9 mouse cellular contexts compared by ENCODE assay signal in the genomic region with DNA sequence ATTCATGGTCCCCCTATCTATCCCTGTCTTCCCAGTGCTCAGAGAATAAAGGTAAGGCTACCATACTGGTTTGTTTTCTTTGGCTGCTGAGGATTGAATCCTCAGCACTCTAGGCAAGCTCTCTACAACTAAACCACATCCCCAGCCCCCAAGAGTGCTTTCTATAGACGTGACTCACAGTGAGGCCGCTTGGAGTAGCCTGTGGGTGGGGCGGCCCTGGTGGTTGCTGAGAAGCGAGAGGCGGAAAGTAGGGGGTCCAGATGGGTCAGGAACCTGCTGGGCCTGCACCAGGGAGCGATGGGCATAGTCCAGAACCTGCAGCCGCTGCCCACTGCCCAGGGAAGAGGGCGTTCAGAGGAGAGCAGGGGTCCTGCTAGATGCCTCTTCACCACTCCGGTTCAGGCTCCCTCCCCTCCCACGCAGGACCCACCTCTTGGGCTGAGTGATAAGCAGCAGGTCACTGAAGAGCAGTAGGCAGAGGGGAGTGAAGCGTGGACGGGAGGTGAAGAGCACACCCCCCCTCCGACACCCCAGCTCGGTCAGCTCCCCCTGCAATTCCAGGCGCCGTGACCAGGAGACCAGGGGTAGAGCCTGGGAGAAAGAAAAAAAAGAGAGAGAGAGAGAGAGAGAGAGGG. TPM values are rescaled to one million over a fixed set of nuclear protein-coding genes. Genes with fewer than 3 reads are reported as not detected.
DNase-seq lines count a peak whose midpoint lies in the region; ATAC-seq and TF ChIP-seq lines count a peak whose summit lies in the region.
"Had no signal": no experiment of that assay in that cellular context is flagged by ENCODE, and none has a peak within 500 bp of the region (broad histone marks: within the 10 kb centered on the region; RNA-seq: fewer than 3 reads in every experiment).

No protein-coding gene starts in this region.

- peaks cover 22% of the 10 kb centered on the region for H3K27me3 ChIP-seq in heart, embryonic 13.5 days (replicated peaks)
- H3K27me3 ChIP-seq in heart, adult 2 months (ENCODE audit: control insufficient read depth, insufficient read depth, low read length): no peaks in the 10 kb centered on the region; the same call in 1 of the 2 replicates
- H3K27me3 ChIP-seq in hindbrain, embryonic 11.5 days (ENCODE audit: control insufficient read depth, insufficient read depth, low read length): peaks cover 12% of the 10 kb centered on the region
- H3K27me3 ChIP-seq in midbrain, embryonic 16.5 days (ENCODE audit: control insufficient read depth, insufficient read depth, low read depth, low read length): no peaks in the 10 kb centered on the region

- peak overlapping the region; percentile 65; the same call in 1 of the 2 replicates for H3K9ac ChIP-seq in heart, embryonic 13.5 days
- H3K9ac ChIP-seq in heart, adult 2 months (ENCODE audit: low read depth, low read length): no peak overlapping the region
- H3K9ac ChIP-seq in hindbrain, embryonic 11.5 days (ENCODE audit: low read depth, low read length): no peak overlapping the region
- H3K9ac ChIP-seq in midbrain, embryonic 16.5 days (ENCODE audit: low read depth, low read length): peak overlapping the region; percentile 70

- H3K79me2 ChIP-seq in heart, adult 2 months (replicated peaks; ENCODE audit: control insufficient read depth, insufficient read depth, low read length): no peaks in the 10 kb centered on the region

- no peaks in the 10 kb centered on the region for H3K9me3 ChIP-seq in heart, embryonic 13.5 days
- no peaks in the 10 kb centered on the region for H3K9me3 ChIP-seq in hindbrain, embryonic 11.5 days (ENCODE audit: control insufficient read depth, low read length)
- no peaks in the 10 kb centered on the region for H3K9me3 ChIP-seq in midbrain, embryonic 16.5 days (replicated peaks; ENCODE audit: control insufficient read depth, low read length, poor library complexity, severe bottlenecking)

- H3K27ac ChIP-seq in heart, embryonic 13.5 days (replicated peaks): no peak overlapping the region
- no peak overlapping the region for H3K27ac ChIP-seq in heart, adult 2 months
- no peak overlapping the region for H3K27ac ChIP-seq in hindbrain, embryonic 11.5 days (ENCODE audit: low read depth, low read length)
- H3K27ac ChIP-seq in midbrain, embryonic 16.5 days (ENCODE audit: low read length): peak overlapping the region; percentile 90

- no peak for ATAC-seq in heart, embryonic 13.5 days (ENCODE audit: extremely low read depth, insufficient number of reproducible peaks, low FRiP score, low TSS enrichment)
- no peak for ATAC-seq in hindbrain, embryonic 11.5 days (ENCODE audit: low FRiP score)
- peak; percentile 69 for ATAC-seq in midbrain, embryonic 16.5 days

- H3K36me3 ChIP-seq in heart, embryonic 13.5 days: peaks cover 9% of the 10 kb centered on the region; the same call in 1 of the 2 replicates
- peaks cover 1% of the 10 kb centered on the region; the same call in 1 of the 2 replicates for H3K36me3 ChIP-seq in heart, adult 2 months (ENCODE audit: control insufficient read depth, insufficient read depth, low read length)
- no peaks in the 10 kb centered on the region for H3K36me3 ChIP-seq in hindbrain, embryonic 11.5 days (ENCODE audit: control insufficient read depth, insufficient read depth, low read length)
- 0 out of 2 replicates have a peak, but pooled peaks cover 4% of the 10 kb centered on the region for H3K36me3 ChIP-seq in midbrain, embryonic 16.5 days (ENCODE audit: control insufficient read depth, insufficient read depth, low read length)

- intact Hi-C loops in heart, adult 2 months (cut with DNase I): no loop called here

- H3K4me3 ChIP-seq in heart, embryonic 13.5 days: peak overlapping the region; percentile 39
- H3K4me3 ChIP-seq in heart, adult 2 months: no peak overlapping the region
- H3K4me3 ChIP-seq in hindbrain, embryonic 11.5 days (ENCODE audit: low read depth, low read length): peak overlapping the region; percentile 13; the same call in 1 of the 2 replicates
- H3K4me3 ChIP-seq in midbrain, embryonic 16.5 days (ENCODE audit: low read depth, low read length): peak overlapping the region; percentile 49

- TF ChIP-seq EP300 in heart, adult 2 months (IDR thresholded peaks at IDR 0.05; ENCODE audit: insufficient read depth, low read depth, low read length): no peak

- H3K4me1 ChIP-seq in heart, embryonic 13.5 days: peaks cover 11% of the 10 kb centered on the region
- H3K4me1 ChIP-seq in heart, adult 2 months (ENCODE audit: control insufficient read depth, insufficient read depth, low read length): peaks cover under 1% of the 10 kb centered on the region
- H3K4me1 ChIP-seq in hindbrain, embryonic 11.5 days (replicated peaks; ENCODE audit: control insufficient read depth, insufficient read depth, low read length): no peaks in the 10 kb centered on the region
- H3K4me1 ChIP-seq in midbrain, embryonic 16.5 days (ENCODE audit: control insufficient read depth, insufficient read depth, low read length): peaks cover 10% of the 10 kb centered on the region

- 19% methylated on average over 16 of the region's 16 CpGs for WGBS in heart, embryonic 13.5 days
- 49% methylated on average over 16 of the region's 16 CpGs for WGBS in heart, adult 2 months
- 10% methylated on average over 13 of the region's 16 CpGs for WGBS in hindbrain, embryonic 11.5 days
- WGBS in midbrain, embryonic 16.5 days: 5% methylated on average over 14 of the region's 16 CpGs

- DNase-seq in heart, adult 2 months: no peak
- peak; percentile 93 for DNase-seq in NIH3T3 (ENCODE audit: low read depth)
- DNase-seq in hindbrain, embryonic 11.5 days (ENCODE audit: low spot score): no peak
- no peak for DNase-seq in thymus, postnatal 36 days
- DNase-seq in embryo, embryonic 10 days (ENCODE audit: low spot score): no peak
- DNase-seq in B cell, adult 2 months: no peak

- no peak for TF ChIP-seq CTCF in heart, adult 2 months (IDR thresholded peaks at IDR 0.05)

- TF ChIP-seq POLR2A in heart, adult 2 months (IDR thresholded peaks at IDR 0.05; ENCODE audit: insufficient read depth, low read depth, low read length): no peak

- H3K4me2 ChIP-seq in heart, embryonic 13.5 days: peak overlapping the region; percentile 66
- peak overlapping the region; percentile 7; the same call in 1 of the 2 replicates for H3K4me2 ChIP-seq in hindbrain, embryonic 11.5 days (replicated peaks; ENCODE audit: low read depth, low read length)
- peak overlapping the region; percentile 56 for H3K4me2 ChIP-seq in midbrain, embryonic 16.5 days (ENCODE audit: low read length)

RNA-seq across cellular contexts. Expression of a gene that starts 10.4 kb away (rescaled TPM):
- polyA plus RNA-seq in heart, embryonic 13.5 days (2015; fragmentation: Nextera tagmentation; extraction: Ambion mirVana): 11.2 and 11.5 TPM in 2 replicates
- total RNA-seq in heart, adult 2 months (2021): 10 to 100 TPM; 27.8 to 28.5 TPM
- 52.9 and 77.3 TPM in 2 replicates for polyA plus RNA-seq in heart, adult 2 months (2012; rRNA removed)
- polyA plus RNA-seq in hindbrain, embryonic 11.5 days (2014; fragmentation: Nextera tagmentation; extraction: Ambion mirVana): 4.9 and 5.5 TPM in 2 replicates
- polyA plus RNA-seq in midbrain, embryonic 16.5 days (2015; fragmentation: Nextera tagmentation; extraction: Ambion mirVana): 27.7 and 30.5 TPM in 2 replicates

RNA-seq across cellular contexts. Expression of a gene that starts 20.0 kb away (rescaled TPM):
- polyA plus RNA-seq in heart, embryonic 13.5 days (2015; fragmentation: Nextera tagmentation; extraction: Ambion mirVana): not detected in 2 replicates
- total RNA-seq in heart, adult 2 months (2021): not detected
- polyA plus RNA-seq in heart, adult 2 months (2012; rRNA removed): 0.25 and 0.41 TPM in 2 replicates
- polyA plus RNA-seq in hindbrain, embryonic 11.5 days (2014; fragmentation: Nextera tagmentation; extraction: Ambion mirVana): 0.15 and 0.18 TPM in 2 replicates
- polyA plus RNA-seq in midbrain, embryonic 16.5 days (2015; fragmentation: Nextera tagmentation; extraction: Ambion mirVana): 0.68 and 1.3 TPM in 2 replicates
- polyA plus RNA-seq: liver, embryonic 16.5 days had no signal

RNA-seq across cellular contexts. Expression of a gene that starts 21.0 kb away (rescaled TPM):
- polyA plus RNA-seq in heart, embryonic 13.5 days (2015; fragmentation: Nextera tagmentation; extraction: Ambion mirVana): 1.4 and 2.1 TPM in 2 replicates
- 1 to 10 TPM; 4.2 to 5.3 TPM for total RNA-seq in heart, adult 2 months (2021)
- 21.6 and 24.2 TPM in 2 replicates for polyA plus RNA-seq in heart, adult 2 months (2012; rRNA removed)
- polyA plus RNA-seq in hindbrain, embryonic 11.5 days (2014; fragmentation: Nextera tagmentation; extraction: Ambion mirVana): 1.6 and 1.8 TPM in 2 replicates
- 1.4 and 1.6 TPM in 2 replicates for polyA plus RNA-seq in midbrain, embryonic 16.5 days (2015; fragmentation: Nextera tagmentation; extraction: Ambion mirVana)

RNA-seq across cellular contexts. Expression of a gene that starts 28.1 kb away (rescaled TPM):
- polyA plus RNA-seq in heart, embryonic 13.5 days (2015; fragmentation: Nextera tagmentation; extraction: Ambion mirVana): 67.9 and 75.5 TPM in 2 replicates
- total RNA-seq in heart, adult 2 months (2021): 100 to 1,000 TPM in 1 of 2 experiments, 10 to 100 TPM in 1; 80.7 to 100 TPM
- 145 and 169 TPM in 2 replicates for polyA plus RNA-seq in heart, adult 2 months (2012; rRNA removed)
- 56.0 and 59.3 TPM in 2 replicates for polyA plus RNA-seq in hindbrain, embryonic 11.5 days (2014; fragmentation: Nextera tagmentation; extraction: Ambion mirVana)
- 23.3 and 24.8 TPM in 2 replicates for polyA plus RNA-seq in midbrain, embryonic 16.5 days (2015; fragmentation: Nextera tagmentation; extraction: Ambion mirVana)

RNA-seq across cellular contexts. Expression of a gene that starts 45.5 kb away (rescaled TPM):
- 640 and 686 TPM in 2 replicates for polyA plus RNA-seq in heart, embryonic 13.5 days (2015; fragmentation: Nextera tagmentation; extraction: Ambion mirVana)
- 100 to 1,000 TPM; 648 to 707 TPM for total RNA-seq in heart, adult 2 months (2021)
- 494 and 639 TPM in 2 replicates for polyA plus RNA-seq in heart, adult 2 months (2012; rRNA removed)
- 839 and 854 TPM in 2 replicates for polyA plus RNA-seq in hindbrain, embryonic 11.5 days (2014; fragmentation: Nextera tagmentation; extraction: Ambion mirVana)
- polyA plus RNA-seq in midbrain, embryonic 16.5 days (2015; fragmentation: Nextera tagmentation; extraction: Ambion mirVana): 508 and 533 TPM in 2 replicates

Comparison
In these comparisons a context has a peak if more than half of its experiments do, and no peak if none do; other contexts are left out.
1. H3K9ac ChIP-seq: peak in heart, embryonic 13.5 days (single experiment) and midbrain, embryonic 16.5 days (single experiment); none in heart, adult 2 months (single experiment) and hindbrain, embryonic 11.5 days (single experiment).
2. H3K4me2 ChIP-seq: peak in every context shown above with its lines; median percentile 66 in heart, embryonic 13.5 days; 56 in midbrain, embryonic 16.5 days; 7 in hindbrain, embryonic 11.5 days.